Mouse (Mus musculus) layer of hippocampus, postnatal 25 days (tissue): ENCODE results near the gene Carns1. TPM values are rescaled to one million over a fixed set of nuclear protein-coding genes. Genes with fewer than 3 reads are reported as not detected.

Experiments
- DNase-seq, 2 experiments: peaks; one replicate each; pipeline ENCODE4 v3.0.0; 2022; ENCODE audit warnings: mixed read lengths in 2 of 2, low spot score in 1 of 2; ENCODE audit errors: extremely low spot score in 1 of 2
- microRNA-seq, 2 experiments: library from miRNA; unstranded; fragments of <30 nt; microRNA quantifications; one replicate each; pipeline ENCODE4 v1.2.0; 2021
- total RNA-seq, 2 experiments: library from RNA; stranded (reverse); gene quantifications; 2 replicates each; pipeline ENCODE4 v1.2.3; 2021

The Carns1 gene
- total RNA-seq, 2 experiments from 2014 or later: 8.2 to 11.7 TPM

DNA sequence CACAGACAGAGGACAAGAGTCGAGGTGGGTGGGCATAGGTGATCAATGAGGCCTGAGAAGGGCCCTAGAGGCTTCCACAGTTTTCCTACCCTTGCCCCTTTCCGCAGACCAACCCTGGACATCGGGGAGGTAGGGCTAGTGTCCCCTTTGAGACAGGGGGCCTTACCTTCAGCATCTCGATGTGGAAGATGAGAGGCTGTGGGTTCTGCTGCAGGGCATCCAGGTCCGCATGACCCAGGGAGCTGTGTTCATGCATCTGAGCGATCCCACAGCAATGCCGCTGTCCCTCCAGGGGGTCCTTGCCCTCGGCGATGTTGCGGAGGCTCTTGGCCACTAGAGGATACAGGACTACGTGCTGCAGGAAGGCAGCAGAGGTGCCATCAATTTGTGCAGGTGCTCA, 59.5 kb downstream of the Carns1 start:
- no peak for DNase-seq

DNA sequence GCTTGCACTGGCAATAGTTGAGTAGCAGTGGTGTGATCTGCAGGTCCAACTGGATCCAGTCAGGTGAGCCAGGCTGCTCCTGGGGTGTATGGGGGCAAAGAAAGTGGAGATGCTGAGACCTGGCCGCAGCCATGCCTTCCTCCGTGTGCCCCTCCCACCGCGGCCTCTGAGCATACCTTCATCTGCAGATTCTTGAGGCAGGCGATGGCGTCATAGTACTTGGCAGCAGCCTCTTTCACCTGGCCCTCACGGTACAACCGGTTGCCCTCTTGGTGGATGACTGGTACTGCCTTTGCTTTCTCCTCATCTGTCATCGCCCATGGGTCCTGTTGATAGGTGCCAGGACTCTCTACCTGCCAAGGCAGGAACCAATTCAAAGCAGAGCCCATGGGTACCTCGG, 60.1 kb downstream of the Carns1 start:
- DNase-seq: no peak

DNA sequence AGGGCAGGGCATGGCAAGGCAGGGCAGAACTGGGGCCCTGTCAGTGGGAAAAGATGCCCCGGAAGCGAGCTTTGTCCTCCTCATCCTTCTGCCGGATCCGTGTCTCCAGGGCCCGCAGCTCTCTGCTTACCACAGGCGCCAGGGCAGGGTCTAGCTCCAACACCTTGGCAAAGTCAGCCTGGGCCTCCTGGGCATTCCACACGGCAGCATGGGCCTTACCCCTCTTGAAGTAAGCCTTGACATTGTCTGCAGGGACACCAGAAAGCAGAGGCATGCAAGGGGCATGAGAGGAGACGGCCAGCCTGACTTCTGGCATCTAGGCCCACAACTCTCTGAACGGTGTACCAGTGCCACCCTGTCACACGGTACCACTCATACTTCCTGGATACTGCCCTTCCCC, 60.7 kb downstream of the Carns1 start:
- no peak for DNase-seq

Small RNA genes lying within 50 kb of the gene (microRNA-seq; reads per million reads assigned to microRNA genes)
- gene Gm26115: 0 reads per million in 2 experiments

Other genes with a start within 250 kb of the Carns1 start
- gene Aldh3b1, start 245.7 kb downstream of the Carns1 start, total RNA-seq: 1 to 10 TPM; 3.5 to 4.4 TPM
- gene Unc93b1, start 240.3 kb downstream of the Carns1 start, total RNA-seq: 10 to 100 TPM; 16.7 to 20.6 TPM
- gene Aldh3b3, start 216.8 kb downstream of the Carns1 start, total RNA-seq: not detected
- 1 to 10 TPM in 1 of 2 experiments, under 1 TPM in 1; 0.81 to 1.2 TPM for gene Aldh3b2, start 203.2 kb downstream of the Carns1 start, total RNA-seq
- 1 to 10 TPM; 2.0 to 2.5 TPM for gene Acy3, start 188.9 kb downstream of the Carns1 start, total RNA-seq
- gene Tbx10, start 182.7 kb downstream of the Carns1 start, total RNA-seq: not detected
- 10 to 100 TPM in 1 of 2 experiments, 1 to 10 TPM in 1; 9.9 to 10.2 TPM for gene Nudt8, start 174.9 kb downstream of the Carns1 start, total RNA-seq
- gene Gm49405, start 174.9 kb downstream of the Carns1 start, total RNA-seq: 1 to 10 TPM; 1.1 to 1.4 TPM
- gene Doc2g, start 172.2 kb downstream of the Carns1 start, total RNA-seq: 1 to 10 TPM; 2.4 to 3.3 TPM
- 100 to 1,000 TPM; 222 to 263 TPM for gene Ndufv1, start 162.7 kb downstream of the Carns1 start, total RNA-seq
- 100 to 1,000 TPM; 343 to 385 TPM for gene Gstp1, start 137.5 kb downstream of the Carns1 start, total RNA-seq
- gene Gstp2, start 129.5 kb downstream of the Carns1 start, total RNA-seq: 10 to 100 TPM; 35.5 to 41.9 TPM
- gene Gstp3, start 115.9 kb downstream of the Carns1 start, total RNA-seq: not detected
- not detected for gene Cabp2, start 93.9 kb downstream of the Carns1 start, total RNA-seq
- 10 to 100 TPM; 28.9 to 37.6 TPM for gene Cdk2ap2, start 78.3 kb downstream of the Carns1 start, total RNA-seq
- gene Pitpnm1, start 75.5 kb downstream of the Carns1 start, total RNA-seq: 100 to 1,000 TPM; 176 to 181 TPM
- 100 to 1,000 TPM; 102 to 127 TPM for gene Aip, start 49.6 kb downstream of the Carns1 start, total RNA-seq
- gene Gpr152, start 35.7 kb downstream of the Carns1 start, total RNA-seq: not detected
- gene Cabp4, start 31.4 kb downstream of the Carns1 start, total RNA-seq: under 1 TPM in 1 of 2 experiments, not detected in 1; 0.20 TPM
- 10 to 100 TPM; 87.3 to 89.5 TPM for gene Coro1b, start 26.9 kb downstream of the Carns1 start, total RNA-seq
- 1 to 10 TPM; 1.1 to 2.9 TPM for gene Ptprcap, start 21.9 kb downstream of the Carns1 start, total RNA-seq
- gene Rps6kb2, start 12.1 kb downstream of the Carns1 start, total RNA-seq: 10 to 100 TPM; 27.8 to 43.9 TPM
- gene Tbc1d10c, start 15.8 kb upstream of the Carns1 start, total RNA-seq: 1 to 10 TPM; 1.2 to 1.3 TPM
- gene Ppp1ca, start 16.6 kb upstream of the Carns1 start, total RNA-seq: 100 to 1,000 TPM; 259 to 293 TPM
- 1 to 10 TPM; 7.4 to 8.2 TPM for gene Rad9a, start 26.2 kb upstream of the Carns1 start, total RNA-seq
- gene Clcf1, start 38.8 kb upstream of the Carns1 start, total RNA-seq: under 1 TPM; 0.27 to 0.61 TPM
- not detected for gene AC109138.7, start 38.9 kb upstream of the Carns1 start, total RNA-seq
- gene Pold4, start 56.4 kb upstream of the Carns1 start, total RNA-seq: 10 to 100 TPM; 15.1 to 17.5 TPM
- gene Ssh3, start 93.7 kb upstream of the Carns1 start, total RNA-seq: 10 to 100 TPM; 45.4 to 48.5 TPM
- gene Ankrd13d, start 107.7 kb upstream of the Carns1 start, total RNA-seq: 10 to 100 TPM; 59.6 to 66.3 TPM
- 100 to 1,000 TPM; 185 to 186 TPM for gene Grk2, start 130.7 kb upstream of the Carns1 start, total RNA-seq
- gene Kdm2a, start 222.8 kb upstream of the Carns1 start, total RNA-seq: 10 to 100 TPM; 70.6 to 85.0 TPM